Mouse (Mus musculus) spleen, adult 2 months (tissue): Measurements from ENCODE around the gene Ano9. TPM values are rescaled to one million over a fixed set of nuclear protein-coding genes. Genes with fewer than 3 reads are reported as not detected.
A peak's percentile ranks its signal among the peaks of the same experiment; 100 is the strongest.

Source experiments
- DNase-seq, 2 experiments: peaks; one replicate each; pipeline versions ENCODE4 v3.0.0 to v3.0.0-alpha.2; 2012 to 2021; ENCODE audit warnings: low spot score in 2 of 2, low read depth in 1 of 2
- H3K27ac ChIP-seq: fragments of 200-500 bp; 2 replicates; pipeline ENCODE4 v1.5.1; 2012; ENCODE audit warnings: low read length, inconsistent platforms; ENCODE audit not compliant: insufficient read depth
- H3K27me3 ChIP-seq: fragments of 200-500 bp; 2 replicates; pipeline ENCODE4 v1.6.1; 2012; ENCODE audit warnings: mild to moderate bottlenecking, moderate library complexity, low read length, inconsistent platforms; ENCODE audit not compliant: control insufficient read depth, insufficient read depth
- H3K36me3 ChIP-seq: fragments of 200-500 bp; 2 replicates; pipeline ENCODE4 v1.6.1; 2012; ENCODE audit warnings: mild to moderate bottlenecking, low read length, inconsistent platforms; ENCODE audit not compliant: control insufficient read depth, insufficient read depth
- H3K4me1 ChIP-seq: fragments of 200-500 bp; 2 replicates; pipeline ENCODE4 v1.6.1; 2011; ENCODE audit warnings: inconsistent platforms; ENCODE audit not compliant: control insufficient read depth, insufficient read depth, insufficient read length
- H3K4me3 ChIP-seq: fragments of 200-500 bp; 2 replicates; pipeline ENCODE4 v1.5.1; 2011; ENCODE audit warnings: mild to moderate bottlenecking, inconsistent platforms; ENCODE audit not compliant: insufficient read depth, insufficient read length; ENCODE audit errors: extremely low read depth
- CTCF ChIP-seq: fragments of 200-500 bp; IDR thresholded peaks from 2 replicates; pipeline ENCODE4 v1.5.1; 2011; ENCODE audit warnings: mild to moderate bottlenecking, inconsistent platforms; ENCODE audit not compliant: insufficient read depth, insufficient read length, insufficient replicate concordance; ENCODE audit errors: extremely low read depth
- POLR2A ChIP-seq: fragments of 200-500 bp; IDR thresholded peaks from 2 replicates; pipeline ENCODE4 v1.6.1; 2011; ENCODE audit warnings: low read depth, low read length, inconsistent platforms
- WGBS: fragments of 180-500 bp; shearing (Covaris S2); methylation state at CpG from one replicate; pipeline ENCODE4 v1.1.7; 2018; 5-methylcytosine and 5-hydroxymethylcytosine counted together
- polyA plus RNA-seq: library from polyadenylated mRNA; depleted of rRNA; stranded (reverse); fragments of >200 nt; gene quantifications from 2 replicates; pipeline ENCODE4 v1.2.3, GENCODE M21; 2012

The Ano9 gene
- polyA plus RNA-seq, 1 experiment: 0.02 TPM

DNA sequence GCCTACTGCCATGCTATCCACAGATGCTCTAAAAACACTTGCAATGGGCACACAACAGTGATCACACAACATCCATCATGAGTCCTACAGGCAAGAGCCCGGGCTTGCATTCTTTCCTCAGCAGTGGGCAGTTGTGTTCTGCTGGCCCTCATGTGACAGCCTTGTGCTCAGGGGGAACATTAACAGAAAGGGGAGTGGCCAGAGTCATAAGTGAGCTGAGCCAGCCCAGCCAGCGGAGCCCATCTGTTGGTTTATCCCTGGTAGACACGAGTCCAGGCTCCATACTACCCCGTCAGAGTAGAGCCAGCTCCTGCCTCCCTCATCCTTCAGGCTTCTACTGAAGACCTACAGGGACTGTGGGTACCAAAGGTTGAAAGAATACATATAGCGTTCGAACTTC, 23.7 kb downstream of the Ano9 start:
- Histone ChIP-seq H3K27ac (no peak overlapping the region), H3K36me3 (peaks cover 16% of the 10 kb centered on the region), H3K27me3 (no peaks in the 10 kb centered on the region), H3K4me3 (no peak overlapping the region), H3K4me1 (peaks cover 30% of the 10 kb centered on the region)
- WGBS: 90% methylated on average over 6 of the region's 6 CpGs
- no peak for DNase-seq
- no peak for TF ChIP-seq CTCF
- no peak for TF ChIP-seq POLR2A

- no peak overlapping the region for H3K27ac ChIP-seq
- TF ChIP-seq CTCF: peak; percentile 72; the same call in 1 of the 2 replicates
- no peak for TF ChIP-seq POLR2A
- H3K4me3 ChIP-seq: no peak overlapping the region
- DNase-seq: peak; percentile 53 to 87
- WGBS: 36% methylated on average over 37 of the region's 37 CpGs
- H3K4me1 ChIP-seq: peaks cover 38% of the 10 kb centered on the region
- H3K36me3 ChIP-seq: peaks cover 16% of the 10 kb centered on the region
- H3K27me3 ChIP-seq: no peaks in the 10 kb centered on the region
These were observed 25.4 kb downstream of the Ano9 start for GRCm38 (mm10) chr7:141092051-141092735.

- no peak for DNase-seq
- Histone ChIP-seq H3K4me1 (peaks cover 22% of the 10 kb centered on the region), H3K4me3 (no peak overlapping the region), H3K27ac (no peak overlapping the region), H3K36me3 (peaks cover 16% of the 10 kb centered on the region), H3K27me3 (no peaks in the 10 kb centered on the region)
- TF ChIP-seq CTCF: no peak
- TF ChIP-seq POLR2A: no peak
- 83% methylated on average over 8 of the region's 8 CpGs for WGBS
These were observed 27.4 kb downstream of the Ano9 start for GRCm38 (mm10) chr7:141090228-141090627.

- peak overlapping the region; percentile 40 for H3K27ac ChIP-seq
- WGBS: 6% methylated on average over 18 of the region's 18 CpGs
- no peak for TF ChIP-seq CTCF
- no peak for TF ChIP-seq POLR2A
- no peaks in the 10 kb centered on the region for H3K27me3 ChIP-seq
- no peak for DNase-seq
- peaks cover 16% of the 10 kb centered on the region for H3K4me1 ChIP-seq
- H3K36me3 ChIP-seq: peaks cover 15% of the 10 kb centered on the region
- H3K4me3 ChIP-seq: peak overlapping the region; percentile 49
These were observed 29.1 kb downstream of the Ano9 start for GRCm38 (mm10) chr7:141088473-141088872.

DNA sequence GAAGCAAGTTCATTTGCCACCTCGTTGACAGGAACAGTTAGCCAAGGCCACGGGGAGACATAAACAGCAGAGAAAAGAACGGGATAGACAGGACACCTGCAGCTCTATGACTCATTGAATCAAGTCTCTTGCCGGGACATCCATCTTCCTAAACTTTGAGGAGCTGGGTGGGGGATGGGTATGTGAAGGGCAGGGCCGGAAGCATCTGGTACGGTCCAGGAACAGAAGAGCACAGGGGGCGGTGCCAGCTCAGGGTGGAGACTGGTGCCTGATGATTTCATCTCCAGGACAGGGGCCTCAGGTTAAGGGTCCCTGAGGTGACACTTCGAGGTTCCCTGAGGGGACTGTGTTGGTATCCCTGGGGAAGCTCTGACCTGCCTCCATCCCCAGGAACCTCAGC, 29.7 kb downstream of the Ano9 start:
- Histone ChIP-seq H3K36me3 (peaks cover 11% of the 10 kb centered on the region), H3K27ac (peak overlapping the region; percentile 40), H3K27me3 (no peaks in the 10 kb centered on the region), H3K4me1 (peaks cover 16% of the 10 kb centered on the region), H3K4me3 (peak overlapping the region; percentile 49)
- WGBS: 18% methylated on average over 8 of the region's 8 CpGs
- DNase-seq: peak in 1 of 2 experiments; percentile 41
- no peak for TF ChIP-seq CTCF
- TF ChIP-seq POLR2A: no peak

- H3K4me1 ChIP-seq: no peaks in the 10 kb centered on the region
- H3K4me3 ChIP-seq: no peak overlapping the region
- no peaks in the 10 kb centered on the region for H3K36me3 ChIP-seq
These were observed 37.8 kb downstream of the Ano9 start for GRCm38 (mm10) chr7:141079481-141080449.

DNA sequence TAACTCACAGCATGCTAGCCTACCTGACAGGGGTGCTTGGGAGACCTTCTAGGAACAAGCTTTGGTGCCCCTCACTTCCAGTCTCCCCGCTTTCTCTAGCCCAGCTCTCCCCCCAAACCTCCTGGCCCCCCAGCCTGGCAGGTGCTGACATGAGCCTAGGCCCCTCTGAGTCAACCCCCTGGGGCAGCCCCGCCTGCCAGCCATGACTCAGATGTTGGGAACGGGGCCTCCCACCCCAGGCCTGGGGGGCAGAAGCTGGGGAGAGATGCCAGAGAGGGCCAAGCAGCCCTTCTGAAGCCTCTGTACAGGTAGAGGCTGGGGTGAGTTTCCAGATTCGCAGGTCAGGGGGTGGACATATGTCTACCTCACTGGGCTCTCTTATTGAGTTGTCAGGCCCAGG, 38.7 kb downstream of the Ano9 start:
- H3K4me3 ChIP-seq: no peak overlapping the region
- WGBS: 78% methylated on average over 4 of the region's 4 CpGs
- no peaks in the 10 kb centered on the region for H3K36me3 ChIP-seq
- no peak overlapping the region for H3K27ac ChIP-seq
- TF ChIP-seq CTCF (no peak), POLR2A (no peak)
- no peaks in the 10 kb centered on the region for H3K4me1 ChIP-seq
- no peak for DNase-seq
- H3K27me3 ChIP-seq: no peaks in the 10 kb centered on the region

More at GRCm38 (mm10) chr7:141079481-141080449, 37.8 kb downstream of the Ano9 start:
- no peaks in the 10 kb centered on the region for H3K27me3 ChIP-seq
- TF ChIP-seq POLR2A (no peak), CTCF (no peak)
- H3K27ac ChIP-seq: no peak overlapping the region
- WGBS: 89% methylated on average over 34 of the region's 34 CpGs
- no peak for DNase-seq
